Mouse (Mus musculus) frontal cortex, postnatal 10 days (tissue): ENCODE results near the gene Kmt5b.

Experiments
- DNase-seq, 2 experiments: peaks; one replicate each; pipeline ENCODE4 v3.0.0; 2022; ENCODE audit warnings: low spot score in 2 of 2, mixed read lengths in 1 of 2

Kmt5b gene

DNA sequence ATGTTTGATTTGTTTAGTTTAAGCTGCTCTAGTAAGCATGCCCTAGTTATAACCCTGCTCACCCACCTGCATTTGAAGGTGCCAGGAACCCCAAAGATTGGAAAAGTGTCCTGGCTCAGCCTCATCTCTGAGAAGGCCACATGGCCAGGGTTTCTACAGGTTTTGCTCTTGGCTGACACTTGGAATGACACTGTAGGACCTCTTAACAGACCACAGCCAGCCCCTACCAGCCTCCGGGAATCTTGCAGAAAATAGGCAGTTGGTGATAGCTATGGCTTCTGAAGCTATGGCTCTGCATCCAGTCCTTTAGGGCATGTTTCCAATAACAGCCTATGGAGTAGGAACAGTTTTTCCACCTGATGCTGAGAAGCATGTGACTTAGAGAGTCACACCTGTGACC lies 77.6 kb downstream of the Kmt5b start:
- no peak for DNase-seq

DNA sequence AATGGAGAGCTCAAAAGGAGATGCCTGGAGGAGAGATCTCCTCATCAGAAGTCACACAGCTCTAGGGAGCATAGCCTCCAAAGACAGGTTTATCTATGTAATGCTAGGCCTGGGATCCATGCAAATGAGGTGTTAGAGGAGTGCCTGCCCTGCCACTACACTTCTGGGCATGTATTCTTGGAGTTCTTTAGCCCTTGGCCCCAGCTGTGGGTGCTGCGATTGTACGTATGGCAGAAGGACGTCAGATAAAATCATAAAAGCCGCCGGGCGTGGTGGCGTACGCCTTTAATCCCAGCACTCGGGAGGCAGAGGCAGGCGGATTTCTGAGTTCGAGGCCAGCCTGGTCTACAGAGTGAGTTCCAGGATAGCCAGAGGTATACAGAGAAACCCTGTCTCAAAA lies 78.1 kb downstream of the Kmt5b start:
- no peak for DNase-seq

DNA sequence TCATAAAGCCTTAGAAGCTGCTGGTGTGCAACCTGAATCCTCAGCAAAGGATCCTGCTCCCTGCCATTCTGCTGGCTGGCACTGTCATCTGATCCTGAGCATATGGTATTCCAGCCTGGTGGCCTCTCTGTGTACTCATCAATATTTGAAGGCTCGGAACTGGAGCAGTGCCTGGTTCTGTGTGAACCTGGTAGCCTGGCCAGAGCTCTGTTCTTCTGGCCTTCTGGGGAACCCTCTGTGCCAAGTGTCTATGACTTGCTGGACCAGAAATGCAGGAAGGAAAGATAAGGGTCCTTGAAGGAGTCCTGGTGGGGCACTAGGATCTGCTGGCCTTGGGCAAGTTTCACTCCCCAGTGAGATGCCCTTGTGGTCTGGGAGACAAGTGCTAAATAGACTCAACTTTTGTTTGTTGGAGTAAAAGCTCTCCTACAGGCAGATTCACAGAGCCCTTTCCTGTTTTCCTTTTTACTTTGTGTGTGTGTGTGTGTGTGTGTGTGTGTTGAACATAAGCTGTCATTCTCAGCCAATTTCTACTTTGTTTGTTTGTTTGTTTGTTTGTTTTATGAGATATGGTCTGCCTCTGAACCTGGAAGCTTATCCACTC lies 78.7 kb downstream of the Kmt5b start:
- no peak for DNase-seq

DNA sequence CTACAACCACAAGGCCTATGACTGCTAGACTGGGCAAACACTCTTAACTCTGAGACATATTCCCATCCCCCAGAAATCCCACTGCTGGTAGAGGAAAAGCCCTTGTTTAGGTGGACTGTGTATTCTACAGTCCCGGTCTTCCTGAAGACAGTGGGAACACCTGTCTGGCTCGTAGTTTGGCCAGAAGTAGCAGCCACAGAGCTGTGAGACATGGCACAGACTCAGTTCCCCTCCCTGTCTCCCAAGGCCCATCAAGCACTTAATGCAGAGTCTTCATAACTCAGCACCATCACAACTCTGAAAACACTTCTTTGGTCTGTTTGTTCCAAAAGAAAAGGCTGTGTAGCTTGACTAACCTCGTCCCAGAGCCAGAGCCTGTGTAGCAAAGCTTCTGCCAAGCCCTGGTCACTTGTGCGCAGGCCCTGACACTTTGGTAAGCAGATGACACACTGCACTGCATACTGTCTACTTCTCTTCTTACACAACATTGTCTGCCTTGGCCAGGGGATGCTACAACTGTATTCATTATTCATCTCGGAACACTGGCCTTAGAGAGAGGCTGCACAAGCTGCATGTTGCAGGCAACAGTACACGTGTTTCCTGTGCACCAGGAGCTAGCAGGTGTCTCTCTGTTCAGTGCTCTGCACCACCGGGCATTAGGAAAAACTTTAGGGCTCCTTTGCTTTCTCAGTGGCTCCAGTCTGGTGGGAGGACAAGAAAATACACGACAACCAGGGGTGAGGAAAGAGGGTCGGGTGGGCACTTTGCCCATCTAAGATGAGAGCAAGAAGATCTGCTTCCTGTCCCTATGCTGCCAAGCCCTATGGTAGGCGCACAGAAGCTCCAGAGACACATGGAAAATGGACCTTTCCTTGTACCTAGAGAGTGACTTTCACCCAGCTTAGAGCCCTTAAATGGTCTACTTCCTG lies 79.7 kb downstream of the Kmt5b start:
- DNase-seq: no peak

DNA sequence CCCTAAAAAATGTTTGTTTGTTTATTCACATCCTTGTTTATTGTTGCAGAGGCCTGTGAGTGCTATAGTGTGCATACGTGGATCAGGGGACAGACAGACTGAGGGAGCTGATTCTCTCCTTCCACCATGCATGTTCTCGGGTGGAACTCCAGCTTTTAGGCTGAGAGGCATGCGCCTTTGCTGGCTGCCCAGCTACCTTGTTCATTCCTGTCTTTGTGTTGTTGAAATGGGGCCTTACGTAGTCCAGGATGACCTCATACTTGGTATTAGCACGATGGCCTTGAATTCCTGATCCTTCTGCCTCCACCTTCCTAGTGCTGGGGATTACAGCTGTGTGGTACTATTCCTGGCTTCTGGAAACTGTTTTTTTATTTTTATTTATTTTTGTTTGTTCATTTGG lies 80.5 kb downstream of the Kmt5b start:
- no peak for DNase-seq

DNA sequence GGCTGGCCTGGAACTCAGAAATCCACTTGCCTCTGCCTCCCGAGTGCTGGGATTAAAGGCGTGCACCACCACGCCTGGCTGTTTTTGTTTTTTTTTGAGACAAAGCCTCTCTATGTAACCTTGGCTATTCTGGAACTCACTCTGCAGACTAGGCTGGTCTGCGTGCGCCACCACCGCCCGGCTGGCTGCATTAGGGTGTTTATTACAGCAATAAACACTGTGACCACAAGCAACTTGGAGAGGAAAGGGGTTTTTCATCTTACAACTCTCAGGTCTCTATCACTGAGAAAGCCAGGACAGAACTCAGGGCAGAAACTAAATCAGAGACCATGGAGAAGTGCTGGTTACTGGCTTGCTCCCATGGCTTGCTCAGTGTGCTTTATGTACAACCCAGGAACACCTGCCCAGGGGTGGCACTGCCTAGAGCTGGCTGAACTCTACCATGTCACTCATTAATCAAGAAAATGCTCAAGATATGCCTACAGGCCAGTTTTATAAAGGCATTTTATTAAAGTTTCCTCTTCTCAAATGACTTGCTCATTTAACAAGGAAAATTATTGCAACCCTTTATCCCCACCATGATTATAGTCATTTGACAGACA lies 81.1 kb downstream of the Kmt5b start:
- no peak for DNase-seq

DNA sequence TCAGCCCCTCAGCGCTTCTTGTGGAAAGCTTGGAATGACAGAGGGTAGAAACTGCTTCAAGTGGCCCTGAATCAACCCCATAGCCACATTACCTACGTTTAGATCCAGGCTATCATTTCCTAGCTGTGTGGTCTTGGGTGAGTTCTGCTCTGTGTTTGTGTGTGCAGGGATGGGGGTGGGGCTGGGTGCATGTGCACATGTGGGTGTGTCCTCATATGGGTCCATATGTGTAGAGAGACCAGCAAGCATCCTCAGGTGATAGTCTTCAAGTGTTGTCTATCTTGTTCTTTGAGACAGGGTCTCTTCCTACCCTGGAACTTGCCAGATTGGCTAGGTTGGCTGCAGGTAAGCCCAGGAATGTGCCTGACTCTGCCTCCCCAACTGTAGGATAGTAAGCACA lies 82.0 kb downstream of the Kmt5b start:
- DNase-seq: no peak

DNA sequence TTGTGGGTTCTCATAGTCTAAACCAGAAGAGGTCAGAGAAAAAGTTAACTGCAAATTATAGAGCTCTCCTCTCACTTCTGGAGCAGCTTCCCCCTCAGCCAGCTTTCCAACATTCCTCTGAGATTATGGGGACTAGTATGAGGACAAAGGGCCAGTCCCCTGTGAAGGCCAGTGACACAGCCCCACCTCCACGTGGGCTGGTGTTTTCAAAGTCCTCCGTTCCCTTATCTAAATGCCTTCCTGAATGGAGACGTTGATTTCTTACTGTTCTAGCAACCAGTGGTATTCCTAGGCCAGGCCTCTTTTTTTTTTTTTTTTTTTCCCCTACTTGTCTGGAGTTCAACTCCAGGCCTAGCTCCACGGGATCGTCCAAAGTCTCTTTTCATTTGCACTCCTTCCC lies 82.9 kb downstream of the Kmt5b start:
- DNase-seq: no peak

DNA sequence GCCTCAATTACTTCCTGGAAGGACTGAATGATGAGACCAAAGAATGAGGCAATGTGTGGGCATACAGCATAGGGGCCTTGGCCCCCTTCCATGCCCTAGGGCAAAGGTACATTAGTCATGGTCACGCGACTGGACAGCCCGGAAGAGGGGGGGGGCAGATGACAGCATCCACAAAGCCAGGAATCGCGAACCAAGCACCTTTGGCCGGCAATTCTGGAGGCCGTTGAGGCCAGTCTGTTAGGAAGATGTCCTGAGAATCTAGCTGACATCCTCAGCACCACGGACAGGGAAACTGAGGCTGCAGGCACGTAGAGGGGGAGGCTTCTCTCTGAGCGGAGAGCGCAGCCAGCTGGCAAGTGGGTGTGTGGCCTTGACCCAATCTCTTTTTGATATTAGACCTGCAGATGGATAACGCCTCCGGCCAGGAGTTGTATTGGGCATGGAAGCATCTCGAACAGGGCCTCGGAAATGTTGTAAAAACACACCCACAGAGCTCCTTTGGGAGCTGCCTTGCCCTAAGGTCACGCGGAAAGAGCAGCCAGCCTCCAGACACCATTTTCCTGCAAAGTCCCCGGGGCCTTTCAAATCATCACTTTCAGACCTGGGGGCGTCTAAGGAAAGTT lies 83.7 kb downstream of the Kmt5b start:
- DNase-seq: no peak

DNA sequence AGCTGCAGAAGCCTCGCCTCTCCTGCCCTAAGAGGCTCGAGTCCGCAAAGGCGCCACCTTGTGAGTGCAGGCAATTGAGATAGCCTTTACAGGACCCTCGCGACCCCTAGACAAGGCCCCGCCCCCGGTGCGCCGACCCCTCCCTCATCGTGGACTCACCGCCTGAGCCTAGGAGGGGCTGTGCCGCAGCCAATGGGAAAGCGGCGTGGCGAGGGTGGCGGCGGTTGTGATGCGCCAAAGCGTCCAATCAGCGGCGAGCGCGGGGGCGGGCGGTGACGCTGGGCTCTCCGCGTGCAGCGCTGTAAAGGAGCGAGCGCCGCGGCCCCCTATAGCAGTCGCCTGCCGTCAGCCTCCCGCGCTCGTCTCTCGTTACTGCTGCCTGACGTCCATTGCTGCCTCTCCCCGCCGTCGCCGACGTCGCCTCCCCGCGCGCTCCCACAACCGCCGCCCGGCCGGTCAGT lies 84.3 kb downstream of the Kmt5b start, which contains the start of gene Chka:
Gene Chka (plus strand): TSS at position 272 of the 461 bp plus-strand sequence.
- DNase-seq: peak; percentile 96 to 99

DNA sequence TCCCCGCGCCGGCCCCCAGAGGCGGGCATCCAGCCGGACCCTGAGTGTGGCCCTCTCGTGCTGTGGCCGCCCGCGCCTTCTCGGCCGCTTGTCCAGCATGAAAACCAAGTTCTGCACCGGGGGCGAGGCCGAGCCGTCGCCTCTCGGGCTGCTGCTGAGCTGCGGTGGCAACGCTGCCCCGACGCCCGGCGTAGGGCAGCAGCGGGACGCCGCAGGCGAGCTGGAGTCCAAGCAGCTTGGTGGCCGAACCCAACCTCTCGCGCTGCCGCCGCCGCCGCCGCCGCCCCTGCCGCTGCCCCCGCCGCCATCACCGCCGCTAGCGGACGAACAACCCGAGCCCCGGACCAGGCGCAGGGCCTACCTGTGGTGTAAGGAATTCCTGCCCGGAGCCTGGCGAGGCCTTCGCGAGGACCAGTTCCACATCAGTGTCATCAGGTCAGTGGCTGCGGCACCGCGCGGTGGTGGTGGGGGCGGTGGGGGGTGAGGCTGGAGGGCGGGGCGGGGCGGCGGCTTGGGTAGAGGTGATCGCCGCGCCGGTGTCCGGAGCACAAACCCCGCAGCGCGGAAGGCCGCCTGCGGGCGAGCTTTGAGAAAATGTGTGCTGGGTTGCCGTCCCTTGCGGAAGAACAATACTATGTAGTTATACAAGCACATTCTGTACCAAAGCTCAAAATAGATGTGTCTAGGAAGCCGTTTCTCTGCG lies 84.9 kb downstream of the Kmt5b start:
- DNase-seq: peak in 1 of 2 experiments; percentile 49

DNA sequence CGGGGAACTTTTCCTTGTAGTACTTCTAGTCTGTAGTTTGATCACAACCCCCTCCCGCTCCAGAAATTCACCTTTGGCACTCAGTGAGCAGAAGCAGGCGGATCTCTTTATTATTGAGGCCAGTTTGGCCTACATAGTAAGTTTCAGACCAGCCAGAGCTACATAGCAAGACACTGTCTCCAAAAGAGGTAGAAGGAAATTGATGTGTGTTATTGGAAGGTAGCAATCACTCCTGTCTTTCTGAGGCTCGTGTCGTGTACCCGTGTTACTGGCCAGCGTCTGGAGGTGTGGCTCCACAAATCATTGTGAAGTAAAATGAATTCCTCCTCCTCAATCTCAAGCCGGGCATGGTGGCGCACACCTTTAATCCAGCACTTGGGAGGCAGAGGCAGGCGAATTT lies 85.9 kb downstream of the Kmt5b start:
- no peak for DNase-seq

DNA sequence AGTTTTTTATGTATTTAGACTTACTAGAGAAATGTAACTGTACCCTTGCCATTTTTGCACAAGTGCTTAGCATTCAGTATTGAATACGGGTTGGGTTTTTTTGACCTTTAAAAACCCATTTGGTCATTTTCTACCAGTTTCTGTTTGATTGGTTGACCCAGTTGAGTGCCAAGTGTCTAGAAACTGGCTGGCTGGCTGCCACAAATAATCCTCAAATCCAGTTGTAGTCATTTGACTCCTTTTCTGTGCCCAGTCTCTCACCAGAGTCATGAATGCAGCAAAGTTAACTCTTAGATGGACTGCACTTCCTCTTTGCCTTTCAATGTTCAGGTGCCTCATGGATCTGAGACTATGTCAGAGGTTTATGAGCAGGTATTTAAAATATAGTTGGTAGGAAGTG lies 86.7 kb downstream of the Kmt5b start:
- no peak for DNase-seq

DNA sequence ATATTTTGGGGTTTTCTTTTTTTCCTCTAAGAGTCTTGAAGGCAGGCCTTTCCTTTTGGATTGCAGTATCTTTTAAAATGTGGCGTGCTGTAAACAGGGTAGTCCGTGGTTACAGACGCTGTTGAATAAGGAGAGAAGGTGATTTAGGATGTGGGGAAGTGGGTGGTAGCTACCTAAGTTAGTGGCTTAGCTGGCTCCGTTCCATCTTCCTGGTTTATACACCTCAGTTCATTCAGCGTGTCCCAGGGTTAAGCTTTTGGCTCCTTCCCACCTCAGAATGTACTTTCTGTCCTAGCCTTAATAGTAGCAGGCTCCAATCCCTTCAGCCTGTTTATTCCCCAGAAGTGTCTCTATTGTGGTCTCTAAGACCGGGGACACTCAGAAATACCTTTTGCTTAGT lies 87.9 kb downstream of the Kmt5b start:
- DNase-seq: no peak

DNA sequence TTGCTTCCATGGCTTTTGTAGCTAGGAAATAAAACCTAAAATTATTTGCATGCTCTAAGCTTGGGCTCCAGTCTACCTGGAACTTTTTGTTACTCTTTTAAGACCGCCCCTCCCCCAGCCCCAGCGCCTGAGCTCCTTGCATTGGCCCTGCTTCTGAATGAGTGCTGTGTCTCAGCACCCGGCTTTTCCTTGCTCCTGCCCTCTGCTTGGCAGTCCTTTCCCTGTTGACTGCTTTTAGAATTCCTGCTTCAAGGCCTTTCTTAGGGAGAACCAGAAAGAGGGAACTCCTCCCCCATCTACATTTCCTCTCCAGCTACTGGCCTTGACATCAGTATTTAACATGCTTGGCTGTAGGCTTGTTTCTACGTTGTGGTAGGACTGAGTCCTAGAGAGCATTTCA lies 88.4 kb downstream of the Kmt5b start:
- no peak for DNase-seq

DNA sequence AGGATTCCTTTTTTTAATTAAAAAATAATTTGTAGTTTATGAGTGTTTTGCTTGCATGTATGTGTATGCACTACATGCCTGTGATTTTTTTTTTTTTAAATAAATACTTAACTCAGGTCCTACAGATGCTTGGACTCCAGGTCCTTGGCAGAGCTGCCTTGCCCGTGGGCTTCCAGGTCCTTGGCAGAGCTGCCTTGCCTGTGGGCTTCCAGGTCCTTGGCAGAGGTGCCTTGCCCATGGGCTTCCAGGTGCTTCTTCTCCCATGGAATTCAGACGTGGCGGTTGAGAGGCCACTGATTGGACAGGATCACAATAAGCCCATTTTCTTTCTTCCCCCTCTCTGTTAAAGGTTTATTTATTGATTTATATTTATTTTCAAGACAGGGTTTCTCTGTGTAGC lies 90.0 kb downstream of the Kmt5b start:
- no peak for DNase-seq

DNA sequence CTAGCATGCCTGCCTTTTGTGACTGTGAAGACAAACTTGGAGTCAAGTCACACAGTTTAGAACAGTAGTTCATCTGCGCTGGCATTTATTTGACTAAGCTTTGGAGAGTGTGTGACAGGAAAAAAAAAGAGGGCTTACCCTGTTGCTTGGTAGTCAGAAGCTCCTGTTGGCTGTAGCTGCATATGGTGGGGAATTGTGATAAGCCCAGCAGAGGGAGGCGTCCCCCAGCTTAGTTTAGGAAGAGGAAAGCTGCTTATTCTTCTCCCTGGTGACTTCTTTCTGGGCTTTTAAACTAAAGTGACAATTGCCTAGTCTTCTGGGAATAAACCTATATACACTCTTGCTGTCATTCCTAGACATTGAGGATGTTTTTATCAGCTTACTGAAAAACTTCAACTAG lies 95.5 kb downstream of the Kmt5b start:
- DNase-seq: no peak

DNA sequence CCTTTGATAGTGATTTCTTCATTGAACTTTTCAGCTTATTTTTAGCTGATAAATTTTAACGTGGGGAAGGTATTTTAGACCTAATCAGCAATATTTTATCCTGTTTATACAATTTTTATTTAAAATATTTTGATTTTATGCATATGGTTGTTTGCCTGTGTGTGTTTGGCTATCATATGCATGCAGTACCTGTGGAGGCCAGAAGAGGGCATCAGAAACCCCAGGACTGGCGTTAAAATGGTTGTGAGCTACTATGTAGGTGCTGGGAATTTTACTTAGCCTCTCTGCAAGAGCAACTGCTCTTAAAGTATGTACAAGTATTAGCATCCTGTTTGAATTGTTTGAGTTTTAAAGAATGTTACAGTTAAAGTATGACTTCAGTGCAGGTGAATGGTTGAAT lies 97.7 kb downstream of the Kmt5b start:
- no peak for DNase-seq
